Mouse (Mus musculus) spleen, adult 2 months (tissue): ENCODE results near the gene Gpd1l. TPM values are rescaled to one million over a fixed set of nuclear protein-coding genes. Genes with fewer than 3 reads are reported as not detected.

Experiments used
- DNase-seq, 2 experiments: peaks; one replicate each; pipeline versions ENCODE4 v3.0.0 to v3.0.0-alpha.2; 2012 to 2021; ENCODE audit warnings: low spot score in 2 of 2, low read depth in 1 of 2
- H3K27ac ChIP-seq: fragments of 200-500 bp; 2 replicates; pipeline ENCODE4 v1.5.1; 2012; ENCODE audit warnings: low read length, inconsistent platforms; ENCODE audit not compliant: insufficient read depth
- H3K27me3 ChIP-seq: fragments of 200-500 bp; 2 replicates; pipeline ENCODE4 v1.6.1; 2012; ENCODE audit warnings: mild to moderate bottlenecking, moderate library complexity, low read length, inconsistent platforms; ENCODE audit not compliant: control insufficient read depth, insufficient read depth
- H3K36me3 ChIP-seq: fragments of 200-500 bp; 2 replicates; pipeline ENCODE4 v1.6.1; 2012; ENCODE audit warnings: mild to moderate bottlenecking, low read length, inconsistent platforms; ENCODE audit not compliant: control insufficient read depth, insufficient read depth
- H3K4me1 ChIP-seq: fragments of 200-500 bp; 2 replicates; pipeline ENCODE4 v1.6.1; 2011; ENCODE audit warnings: inconsistent platforms; ENCODE audit not compliant: control insufficient read depth, insufficient read depth, insufficient read length
- H3K4me3 ChIP-seq: fragments of 200-500 bp; 2 replicates; pipeline ENCODE4 v1.5.1; 2011; ENCODE audit warnings: mild to moderate bottlenecking, inconsistent platforms; ENCODE audit not compliant: insufficient read depth, insufficient read length; ENCODE audit errors: extremely low read depth
- CTCF ChIP-seq: fragments of 200-500 bp; IDR thresholded peaks from 2 replicates; pipeline ENCODE4 v1.5.1; 2011; ENCODE audit warnings: mild to moderate bottlenecking, inconsistent platforms; ENCODE audit not compliant: insufficient read depth, insufficient read length, insufficient replicate concordance; ENCODE audit errors: extremely low read depth
- POLR2A ChIP-seq: fragments of 200-500 bp; IDR thresholded peaks from 2 replicates; pipeline ENCODE4 v1.6.1; 2011; ENCODE audit warnings: low read depth, low read length, inconsistent platforms
- WGBS: fragments of 180-500 bp; shearing (Covaris S2); methylation state at CpG from one replicate; pipeline ENCODE4 v1.1.7; 2018; 5-methylcytosine and 5-hydroxymethylcytosine counted together
- polyA plus RNA-seq: library from polyadenylated mRNA; depleted of rRNA; stranded (reverse); fragments of >200 nt; gene quantifications from 2 replicates; pipeline ENCODE4 v1.2.3, GENCODE M21; 2012

Gpd1l gene
- polyA plus RNA-seq, 1 experiment, result 25.7 TPM

- TF ChIP-seq CTCF (no peak), POLR2A (no peak)
- Histone ChIP-seq H3K36me3 (no peaks in the 10 kb centered on the region), H3K4me1 (no peaks in the 10 kb centered on the region), H3K4me3 (no peak overlapping the region), H3K27ac (no peak overlapping the region), H3K27me3 (no peaks in the 10 kb centered on the region)
- whole genome bisulfite sequencing, result 96% methylated on average over 3 of the region's 3 CpGs
- peak; percentile 17 to 19 for DNase-seq
Measured at GRCm38 (mm10) chr9:114887699-114888098, 46.1 kb downstream of the Gpd1l start.

GRCm38 (mm10) chr9:114885991-114886662 is 47.7 kb downstream of the Gpd1l start:
- DNase-seq, result no peak
- no peak overlapping the region for H3K4me3 ChIP-seq
- H3K4me1 ChIP-seq, result no peaks in the 10 kb centered on the region
- no peaks in the 10 kb centered on the region for H3K27me3 ChIP-seq
- WGBS, result 84% methylated on average over 8 of the region's 8 CpGs
- TF ChIP-seq POLR2A, result no peak
- no peak for TF ChIP-seq CTCF
- H3K27ac ChIP-seq, result no peak overlapping the region
- H3K36me3 ChIP-seq, result no peaks in the 10 kb centered on the region

- no peak for DNase-seq
- no peaks in the 10 kb centered on the region for H3K27me3 ChIP-seq
- H3K27ac ChIP-seq, result no peak overlapping the region
- 80% methylated on average over 4 of the region's 4 CpGs for WGBS
- H3K4me1 ChIP-seq, result no peaks in the 10 kb centered on the region
- H3K4me3 ChIP-seq, result no peak overlapping the region
- no peaks in the 10 kb centered on the region for H3K36me3 ChIP-seq
- TF ChIP-seq CTCF (no peak), POLR2A (no peak)
Measured at GRCm38 (mm10) chr9:114885564-114885963, 48.2 kb downstream of the Gpd1l start.

GRCm38 (mm10) chr9:114881977-114882376 is 51.8 kb downstream of the Gpd1l start:
- 86% methylated on average over 2 of the region's 2 CpGs for WGBS
- DNase-seq, result no peak
- Histone ChIP-seq H3K4me3 (no peak overlapping the region), H3K36me3 (no peaks in the 10 kb centered on the region), H3K27me3 (no peaks in the 10 kb centered on the region), H3K27ac (no peak overlapping the region), H3K4me1 (no peaks in the 10 kb centered on the region)
- TF ChIP-seq POLR2A (no peak), CTCF (no peak)

GRCm38 (mm10) chr9:114855327-114855726 is 78.5 kb downstream of the Gpd1l start:
- no peak for DNase-seq
- 78% methylated on average over 11 of the region's 11 CpGs for WGBS
- H3K27me3 ChIP-seq, result no peaks in the 10 kb centered on the region
- no peak overlapping the region for H3K4me3 ChIP-seq
- H3K36me3 ChIP-seq, result no peaks in the 10 kb centered on the region
- no peak overlapping the region for H3K27ac ChIP-seq
- TF ChIP-seq CTCF (no peak), POLR2A (no peak)
- no peaks in the 10 kb centered on the region for H3K4me1 ChIP-seq

GRCm38 (mm10) chr9:114854686-114855085 is 79.1 kb downstream of the Gpd1l start:
- DNase-seq, result no peak
- 62% methylated on average over 9 of the region's 9 CpGs for WGBS

GRCm38 (mm10) chr9:114853336-114853735 is 80.5 kb downstream of the Gpd1l start:
- Histone ChIP-seq H3K36me3 (no peaks in the 10 kb centered on the region), H3K4me1 (no peaks in the 10 kb centered on the region), H3K27me3 (no peaks in the 10 kb centered on the region), H3K27ac (no peak overlapping the region), H3K4me3 (no peak overlapping the region)
- TF ChIP-seq CTCF (no peak), POLR2A (no peak)
- no peak for DNase-seq
- 89% methylated on average over 15 of the region's 15 CpGs for WGBS

More at GRCm38 (mm10) chr9:114854686-114855085, 79.1 kb downstream of the Gpd1l start:
- TF ChIP-seq POLR2A, result no peak
- TF ChIP-seq CTCF, result no peak
- Histone ChIP-seq H3K27ac (no peak overlapping the region), H3K27me3 (no peaks in the 10 kb centered on the region), H3K4me3 (no peak overlapping the region), H3K36me3 (no peaks in the 10 kb centered on the region), H3K4me1 (no peaks in the 10 kb centered on the region)
